Mouse (Mus musculus): ENCODE data around the gene Dtx4.
A peak's percentile ranks its signal among the peaks of the same experiment; 100 is the strongest.

Gene Dtx4

GRCm38 (mm10) chr19:12466204-12466603, 35.0 kb downstream of the Dtx4 start:
- peak; percentile 64 to 79 for DNase-seq (ENCODE audit: low spot score in 2 of 2)

DNA sequence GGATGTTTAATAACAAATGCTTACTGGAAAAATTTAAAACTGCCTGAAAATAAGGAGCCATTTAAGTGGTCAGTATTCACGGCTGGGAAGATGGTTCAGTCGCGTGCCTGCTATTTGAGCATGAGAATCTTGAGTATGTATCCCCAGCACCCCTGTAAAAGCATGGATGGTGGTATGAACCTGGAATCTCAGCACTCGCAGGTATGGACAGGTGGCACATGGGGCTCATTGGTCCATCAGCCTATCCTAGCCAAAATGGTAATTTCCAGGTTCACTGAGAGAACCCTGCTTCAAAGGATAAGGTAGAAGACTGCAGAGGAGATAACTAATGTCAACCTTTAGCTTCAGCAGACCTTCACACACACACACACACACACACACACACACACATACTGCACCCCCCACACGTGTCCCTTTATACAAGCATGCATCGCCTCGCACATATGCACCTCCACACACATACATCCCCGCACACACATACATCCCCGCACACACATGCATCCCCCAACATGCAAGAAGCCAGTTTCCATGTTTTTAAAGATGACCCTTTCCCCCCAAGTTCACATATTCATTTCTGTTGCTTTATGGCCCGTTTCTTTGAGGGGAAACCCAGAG, 35.6 kb downstream of the Dtx4 start:
- no peak for DNase-seq (ENCODE audit: low spot score in 2 of 2)

DNA sequence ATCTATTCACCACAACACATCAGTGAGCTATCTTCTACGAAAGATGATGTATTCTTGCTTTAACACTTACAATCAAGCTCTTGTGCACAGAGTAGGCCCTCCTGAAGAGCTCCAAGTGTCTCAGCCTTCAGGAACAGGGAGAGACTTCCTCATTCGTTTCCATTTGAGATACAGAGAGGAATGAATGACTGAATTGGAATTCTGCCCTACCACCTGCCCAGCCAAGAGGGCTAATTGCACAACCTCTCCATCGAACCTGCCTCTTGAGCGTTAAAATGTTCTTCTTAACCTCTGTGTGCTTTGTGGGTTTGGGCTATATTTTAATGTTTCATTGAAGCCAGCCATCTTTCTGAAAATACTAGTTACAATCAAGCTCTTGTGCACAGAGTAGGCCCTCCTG, 36.6 kb downstream of the Dtx4 start:
- DNase-seq (ENCODE audit: low spot score in 2 of 2): no peak

DNA sequence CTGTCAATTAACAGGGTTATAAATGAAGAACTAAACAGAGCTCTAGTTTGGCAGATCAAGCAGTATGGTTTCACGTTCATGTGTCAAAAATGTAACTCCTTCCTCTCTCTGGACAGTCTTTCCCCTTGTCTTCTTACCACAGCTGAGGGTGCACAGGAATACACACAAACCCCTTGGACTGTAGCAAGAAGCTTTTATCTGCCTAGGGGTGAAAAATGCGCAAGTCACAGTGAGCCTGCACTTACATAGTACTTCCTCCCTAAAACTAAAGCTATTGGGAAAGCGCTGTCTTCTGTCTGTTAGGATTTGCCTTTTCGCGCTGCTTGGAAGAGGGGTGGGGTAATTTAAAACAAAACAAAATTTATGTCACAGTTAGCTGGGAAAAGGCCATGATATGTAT, 37.1 kb downstream of the Dtx4 start:
- DNase-seq (ENCODE audit: low spot score in 2 of 2): no peak

GRCm38 (mm10) chr19:12463722-12464035, 37.6 kb downstream of the Dtx4 start:
- no peak for DNase-seq (ENCODE audit: low spot score in 2 of 2)

DNA sequence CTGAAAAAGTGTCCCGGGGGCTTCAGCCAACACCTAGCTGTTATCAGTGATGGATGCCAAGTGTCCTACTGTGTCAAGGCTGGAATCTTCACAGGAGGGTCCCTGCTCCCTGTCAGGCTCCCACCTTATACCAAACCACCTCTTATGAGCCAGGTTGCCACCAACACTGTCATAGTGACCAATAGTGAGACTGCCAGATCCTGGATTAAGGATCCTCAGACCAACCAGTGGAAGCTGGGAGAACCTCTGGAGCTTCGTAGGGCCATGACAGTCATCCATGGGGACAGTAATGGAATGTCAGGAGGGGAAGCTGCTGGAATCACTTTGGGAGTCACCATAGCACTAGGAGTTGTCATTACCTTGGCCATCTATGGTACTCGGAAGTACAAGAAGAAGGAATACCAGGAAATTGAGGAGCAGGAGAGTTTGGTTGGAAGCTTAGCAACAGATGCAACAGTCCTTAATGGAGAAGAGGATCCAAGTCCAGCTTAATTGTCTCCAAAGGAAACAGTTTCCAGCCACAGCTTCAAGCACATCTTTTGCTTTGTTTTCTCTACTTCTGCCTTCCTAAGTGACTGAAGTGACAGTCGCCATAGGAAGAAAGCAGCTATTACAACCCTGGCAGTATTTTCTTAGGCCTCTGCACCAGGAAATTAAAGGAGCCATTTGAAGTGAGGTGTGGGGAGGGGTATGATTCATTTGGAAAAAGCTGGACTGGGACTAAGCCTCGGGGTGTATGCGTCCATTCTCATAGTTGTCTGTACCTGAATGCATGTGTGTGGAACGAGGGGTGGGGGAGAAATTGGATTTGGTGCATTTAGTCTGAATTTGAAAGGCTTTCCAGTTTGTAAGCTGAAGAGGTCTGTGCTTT, 38.2 kb downstream of the Dtx4 start:
- no peak for DNase-seq (ENCODE audit: low spot score in 2 of 2)

GRCm38 (mm10) chr19:12460282-12461249, 40.7 kb downstream of the Dtx4 start, which contains the start of gene Mpeg1:
Mpeg1 (plus strand) TSS chr19:12460779.
- no peak for DNase-seq (ENCODE audit: low spot score in 2 of 2)

GRCm38 (mm10) chr19:12459516-12459915, 41.7 kb downstream of the Dtx4 start:
- no peak for DNase-seq (ENCODE audit: low spot score in 2 of 2)

GRCm38 (mm10) chr19:12457401-12458066, 43.7 kb downstream of the Dtx4 start:
- DNase-seq (ENCODE audit: low spot score in 2 of 2): no peak

GRCm38 (mm10) chr19:12445014-12445413, 56.2 kb downstream of the Dtx4 start:
- no peak for DNase-seq (ENCODE audit: low spot score in 2 of 2)

- no peak for DNase-seq (ENCODE audit: low spot score in 2 of 2)
These were observed 58.7 kb downstream of the Dtx4 start for GRCm38 (mm10) chr19:12442560-12442959.

- no peak for DNase-seq (ENCODE audit: low spot score in 2 of 2)
These were observed 61.0 kb downstream of the Dtx4 start for GRCm38 (mm10) chr19:12440103-12440725.

GRCm38 (mm10) chr19:12439581-12439980, 61.7 kb downstream of the Dtx4 start:
- DNase-seq (ENCODE audit: low spot score in 2 of 2): no peak

GRCm38 (mm10) chr19:12435750-12436524, 65.3 kb downstream of the Dtx4 start:
- DNase-seq (ENCODE audit: low spot score in 2 of 2): no peak

DNA sequence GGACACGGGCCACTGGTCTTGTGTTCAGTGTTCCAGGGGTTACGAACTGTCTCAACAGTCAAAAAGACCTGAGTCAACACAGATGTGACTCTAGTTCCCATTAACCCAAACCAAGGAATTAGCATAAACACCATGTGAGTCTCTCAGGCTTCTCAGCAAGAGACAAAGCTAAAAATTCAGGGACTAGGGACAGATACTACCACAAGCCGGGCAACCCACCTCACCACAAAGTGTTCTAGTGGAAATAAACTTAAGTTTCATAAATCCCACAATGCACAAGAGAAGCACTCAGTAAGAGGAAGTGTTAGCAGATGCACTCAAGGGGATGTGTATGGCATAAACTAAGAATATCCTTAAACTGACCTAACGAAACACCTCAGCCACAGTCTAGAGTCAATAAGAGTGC, 66.2 kb downstream of the Dtx4 start:
- DNase-seq (ENCODE audit: low spot score in 2 of 2): no peak

- peak; percentile 7 to 18 for DNase-seq (ENCODE audit: low spot score in 2 of 2)
These were observed 68.2 kb downstream of the Dtx4 start for GRCm38 (mm10) chr19:12433033-12433432.

GRCm38 (mm10) chr19:12427605-12428004, 73.6 kb downstream of the Dtx4 start, which contains the start of gene Pfpl:
Pfpl (plus strand) TSS chr19:12427905.
- DNase-seq (ENCODE audit: low spot score in 2 of 2): no peak

DNA sequence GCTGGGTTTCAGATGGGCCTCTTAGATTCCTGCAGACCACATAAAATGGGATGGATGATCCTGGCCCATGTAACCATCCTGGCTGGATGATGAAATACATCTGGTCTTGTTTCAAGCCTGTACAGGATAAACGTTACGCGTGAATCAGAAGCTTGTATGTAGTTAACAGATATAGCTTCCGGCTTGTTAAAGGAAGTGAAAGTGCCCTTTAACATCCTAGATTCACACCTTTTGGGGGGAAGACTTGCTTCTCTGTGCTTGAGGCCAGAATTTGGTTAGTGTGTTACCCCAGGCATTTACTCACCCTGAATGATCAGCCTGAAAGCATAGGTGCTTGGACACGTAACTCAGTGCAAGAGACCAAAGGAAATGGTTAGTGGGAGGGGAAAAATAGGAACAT, 74.2 kb downstream of the Dtx4 start:
- DNase-seq (ENCODE audit: low spot score in 2 of 2): no peak

DNA sequence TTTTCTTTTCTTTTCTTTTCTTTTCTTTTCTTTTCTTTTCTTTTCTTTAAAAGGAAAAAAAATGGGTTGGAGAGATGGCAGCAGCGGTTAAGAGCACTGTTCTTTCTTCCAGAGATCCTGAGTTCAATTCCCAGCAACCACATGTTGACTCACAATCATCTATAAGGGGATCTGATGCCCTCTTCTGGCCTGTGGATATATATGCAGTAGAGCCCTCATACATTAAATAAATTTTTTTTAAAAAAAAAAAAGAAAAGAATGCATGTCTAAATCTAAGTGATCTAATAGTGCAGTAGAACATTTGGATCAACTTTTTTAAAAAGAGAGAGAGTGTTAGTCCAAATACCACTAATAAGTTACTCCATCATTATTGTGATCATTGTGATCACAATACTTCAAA, 79.6 kb downstream of the Dtx4 start:
- no peak for DNase-seq (ENCODE audit: low spot score in 2 of 2)

GRCm38 (mm10) chr19:12420555-12420954, 80.7 kb downstream of the Dtx4 start:
- no peak for DNase-seq (ENCODE audit: low spot score in 2 of 2)

Data from right cerebral cortex, adult 2 months (tissue).